Mouse (Mus musculus) midbrain, embryonic 11.5 days (tissue): ENCODE measurements around the gene Tie1. TPM values are rescaled to one million over a fixed set of nuclear protein-coding genes. Genes with fewer than 3 reads are reported as not detected.

Experiments used
- ATAC-seq: fragments of 200-750 bp; cut with Nextera tagmentation; 2 replicates; pipeline ENCODE4 v1.8.0; 2017; ENCODE audit warnings: moderate TSS enrichment, moderate library complexity; ENCODE audit not compliant: low FRiP score
- DNase-seq: peaks from one replicate; pipeline ENCODE4 v3.0.0; 2015; ENCODE audit warnings: low spot score; ENCODE audit errors: missing footprints
- H3K27ac ChIP-seq: fragments of 300-500 bp; sonication (generic); 2 replicates; pipeline ENCODE4 v1.5.1; 2014; ENCODE audit warnings: low read depth, low read length
- H3K27me3 ChIP-seq: fragments of 300-500 bp; sonication (generic); 2 replicates; pipeline ENCODE4 v1.6.1; 2014; ENCODE audit warnings: mild to moderate bottlenecking, low read length, moderate library complexity, mixed read lengths; ENCODE audit not compliant: control insufficient read depth, insufficient read depth
- H3K36me3 ChIP-seq: fragments of 300-500 bp; sonication (generic); 2 replicates; pipeline ENCODE4 v1.6.1; 2014; ENCODE audit warnings: mild to moderate bottlenecking, low read length, moderate library complexity, mixed read lengths; ENCODE audit not compliant: control insufficient read depth, insufficient read depth
- H3K4me1 ChIP-seq: fragments of 300-500 bp; sonication (generic); 2 replicates; pipeline ENCODE4 v1.6.1; 2014; ENCODE audit warnings: low read length; ENCODE audit not compliant: control insufficient read depth, insufficient read depth
- H3K4me2 ChIP-seq: fragments of 300-500 bp; sonication (generic); 2 replicates; pipeline ENCODE4 v1.6.1; 2014; ENCODE audit warnings: mild to moderate bottlenecking, moderate library complexity
- H3K4me3 ChIP-seq: fragments of 300-500 bp; sonication (generic); 2 replicates; pipeline ENCODE4 v1.5.1; 2014; ENCODE audit warnings: low read depth, low read length
- H3K9ac ChIP-seq: fragments of 300-500 bp; sonication (generic); 2 replicates; pipeline ENCODE4 v1.6.1; 2014; ENCODE audit warnings: low read length
- H3K9me3 ChIP-seq: fragments of 300-500 bp; sonication (generic); 2 replicates; pipeline ENCODE4 v1.6.1; 2016; ENCODE audit warnings: low read length; ENCODE audit not compliant: control insufficient read depth
- WGBS: fragments of 180-500 bp; shearing (Covaris S2); extraction: QIAGEN DNeasy Blood & Tissue Kit; methylation state at CpG from one replicate; pipeline ENCODE4 v1.1.7; 2014; 5-methylcytosine and 5-hydroxymethylcytosine counted together
- polyA plus RNA-seq: library from polyadenylated mRNA; unstranded; fragments of >200 nt; fragmentation: Nextera tagmentation; extraction: Ambion mirVana; gene quantifications from 2 replicates; pipeline ENCODE4 v1.2.1, GENCODE M21; 2014

Tie1 gene
- polyA plus RNA-seq, 1 experiment from 2014 or later, result 9.1 TPM

DNA sequence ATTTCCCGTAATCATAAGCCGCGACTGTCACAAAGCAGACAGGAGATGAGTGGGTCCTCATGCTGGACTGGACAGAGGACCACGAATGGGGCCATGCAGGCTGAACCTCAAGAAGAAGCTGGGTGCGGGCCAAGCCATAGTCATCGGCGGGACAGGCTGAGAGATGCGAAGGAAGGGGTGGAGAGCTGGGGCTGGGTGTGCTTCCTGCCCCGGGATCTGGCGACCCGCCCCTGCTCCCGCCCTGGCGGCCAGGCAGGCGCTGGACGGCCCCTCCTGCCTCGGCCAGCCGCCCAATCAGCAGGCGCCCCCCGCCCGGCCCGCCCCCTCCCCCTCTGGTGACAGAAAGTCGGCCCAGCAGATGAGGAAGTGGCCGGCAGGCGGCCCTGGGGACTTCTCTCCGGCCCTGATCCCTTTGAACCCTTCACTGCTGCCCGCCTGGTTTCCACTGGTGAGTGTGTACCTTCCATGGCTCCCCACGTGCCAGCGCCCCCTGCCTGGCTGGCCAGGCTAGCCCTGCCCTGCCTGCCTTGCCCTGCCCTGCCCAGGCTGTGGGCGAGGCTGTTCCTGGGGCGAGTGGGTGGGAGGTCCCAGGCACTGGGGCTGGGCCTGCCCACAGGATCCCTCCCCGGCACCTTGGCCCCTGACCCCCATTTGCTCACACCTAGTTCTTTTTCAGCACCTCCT, 62.0 kb downstream of the Tie1 start, which contains the start of gene Elovl1:
Gene Elovl1 (plus strand): TSS at position 326 of the 684 bp plus-strand sequence.
- peak; percentile 96 for ATAC-seq
- H3K9me3 ChIP-seq, result no peaks in the 10 kb centered on the region
- peak within 1 kb of the TSS; percentile 77 for H3K9ac ChIP-seq
- H3K27ac ChIP-seq, result peak within 1 kb of the TSS; percentile 54; the same call in 1 of the 2 replicates
- H3K4me2 ChIP-seq, result peak within 1 kb of the TSS; percentile 83
- DNase-seq, result peak; percentile 97
- H3K4me3 ChIP-seq, result peak within 1 kb of the TSS; percentile 58
- H3K27me3 ChIP-seq, result no peaks in the 10 kb centered on the region
- WGBS, result 0% methylated on average over 29 of the region's 31 CpGs
- peaks cover 17% of the 10 kb centered on the region for H3K4me1 ChIP-seq
- peaks cover 15% of the 10 kb centered on the region for H3K36me3 ChIP-seq

DNA sequence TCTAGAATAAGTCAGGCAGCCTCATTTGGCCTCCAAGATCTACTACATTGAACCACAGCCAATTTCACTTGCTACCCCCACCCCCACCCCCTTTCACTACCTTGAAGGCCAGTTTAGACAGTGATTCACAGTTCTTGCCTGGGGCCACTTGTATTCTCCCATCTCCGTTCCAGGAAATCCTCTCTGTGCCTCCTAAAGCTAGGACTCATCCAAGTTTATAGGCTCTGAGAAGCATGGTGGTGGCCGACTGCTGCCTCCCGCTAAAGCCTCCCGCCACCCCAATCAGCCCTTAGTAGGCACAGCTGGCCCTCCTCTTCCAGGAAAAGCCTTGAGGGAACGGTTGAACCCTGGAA, 62.5 kb downstream of the Tie1 start:
- WGBS, result 7% methylated on average over 5 of the region's 5 CpGs
- peaks cover 17% of the 10 kb centered on the region for H3K4me1 ChIP-seq
- no peak for ATAC-seq
- H3K27ac ChIP-seq, result no peak overlapping the region
- DNase-seq, result no peak
- no peaks in the 10 kb centered on the region for H3K27me3 ChIP-seq
- peak overlapping the region; percentile 83 for H3K4me2 ChIP-seq
- no peaks in the 10 kb centered on the region for H3K9me3 ChIP-seq
- peak overlapping the region; percentile 77 for H3K9ac ChIP-seq
- H3K36me3 ChIP-seq, result peaks cover 11% of the 10 kb centered on the region
- H3K4me3 ChIP-seq, result peak overlapping the region; percentile 58

DNA sequence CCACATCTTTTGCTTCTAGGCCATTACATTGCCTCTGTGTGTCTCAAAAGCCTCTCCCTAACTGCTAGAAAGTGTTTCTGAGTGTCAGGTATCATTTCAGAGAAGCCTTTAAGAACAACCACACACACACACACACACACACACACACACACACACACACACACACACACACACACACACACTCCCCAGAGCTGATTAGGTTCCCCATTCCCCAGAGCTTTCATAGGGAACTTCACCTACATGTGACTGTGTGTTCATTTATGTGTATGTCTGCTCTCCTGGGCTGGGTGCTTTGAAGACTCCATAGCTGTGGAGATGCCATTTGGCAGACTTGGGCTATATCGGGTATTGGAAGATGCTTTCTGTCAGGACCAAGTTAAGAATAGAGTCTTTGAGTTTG, 64.5 kb downstream of the Tie1 start:
- H3K36me3 ChIP-seq, result no peaks in the 10 kb centered on the region
- H3K4me1 ChIP-seq, result peaks cover 17% of the 10 kb centered on the region
- no peaks in the 10 kb centered on the region for H3K9me3 ChIP-seq
- no peak for ATAC-seq
- no peak overlapping the region for H3K4me3 ChIP-seq
- no peak for DNase-seq
- no peak overlapping the region for H3K4me2 ChIP-seq
- no peak overlapping the region for H3K27ac ChIP-seq
- no peaks in the 10 kb centered on the region for H3K27me3 ChIP-seq
- no peak overlapping the region for H3K9ac ChIP-seq
- 87% methylated on average over 1 of the region's 1 CpGs for WGBS

DNA sequence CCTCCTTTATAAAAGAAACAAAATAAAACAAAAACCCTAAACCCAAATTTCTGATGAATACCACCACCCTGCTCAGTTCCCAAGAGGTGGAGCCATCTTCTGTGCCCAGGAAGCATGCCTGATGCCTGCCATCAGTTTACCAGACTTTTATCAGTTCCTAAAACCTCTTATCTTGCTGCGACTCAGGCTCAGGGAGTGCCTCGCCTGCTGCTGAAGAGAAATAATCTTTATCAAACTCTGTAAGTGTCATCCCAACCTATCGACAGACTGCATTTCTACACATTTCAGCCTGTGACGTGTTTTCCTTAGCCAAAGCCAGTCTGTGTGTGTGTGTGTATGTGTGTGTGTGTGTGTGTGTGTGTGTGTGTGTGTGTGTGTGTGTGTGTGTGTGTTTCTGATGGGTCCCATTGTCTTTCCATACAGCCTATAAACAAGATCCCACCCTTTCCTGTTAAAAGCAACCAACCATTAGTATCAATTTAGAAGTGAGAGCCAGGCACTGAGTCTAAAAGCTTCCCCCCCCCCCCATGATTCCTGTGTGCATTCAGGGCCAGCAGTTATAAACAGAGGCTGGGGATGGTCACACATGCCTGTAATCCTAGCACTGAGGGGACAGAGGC, 65.2 kb downstream of the Tie1 start:
- Histone ChIP-seq H3K27ac (no peak overlapping the region), H3K36me3 (no peaks in the 10 kb centered on the region), H3K4me3 (no peak overlapping the region), H3K27me3 (no peaks in the 10 kb centered on the region), H3K9me3 (no peaks in the 10 kb centered on the region), H3K4me2 (no peak overlapping the region), H3K9ac (no peak overlapping the region), H3K4me1 (peaks cover 17% of the 10 kb centered on the region)
- WGBS, result 87% methylated on average over 4 of the region's 4 CpGs
- DNase-seq, result peak; percentile 21
- ATAC-seq, result no peak

DNA sequence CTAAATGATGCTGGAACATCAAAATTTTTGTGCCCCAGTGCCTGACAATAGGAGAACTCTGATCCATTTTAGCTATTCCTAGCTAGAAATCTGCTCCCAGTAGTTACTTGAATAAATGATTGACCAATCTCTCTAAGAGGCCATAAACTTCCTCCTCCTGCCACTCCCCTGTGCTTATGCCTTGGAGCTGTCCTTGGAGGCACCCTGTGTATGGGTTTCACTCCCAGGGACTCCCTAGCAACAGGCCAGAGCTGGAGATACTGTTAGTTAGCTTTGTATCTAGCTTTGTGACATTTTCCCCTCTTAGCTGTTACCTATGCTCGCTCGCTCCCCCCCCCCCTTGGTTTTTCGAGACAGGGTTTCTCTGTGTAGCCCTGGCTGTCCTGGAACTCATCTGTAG, 68.5 kb downstream of the Tie1 start:
- H3K36me3 ChIP-seq, result peaks cover 8% of the 10 kb centered on the region; the same call in 1 of the 2 replicates
- no peak overlapping the region for H3K9ac ChIP-seq
- H3K27ac ChIP-seq, result no peak overlapping the region
- no peaks in the 10 kb centered on the region for H3K9me3 ChIP-seq
- no peak for DNase-seq
- no peaks in the 10 kb centered on the region for H3K4me1 ChIP-seq
- no peaks in the 10 kb centered on the region for H3K27me3 ChIP-seq
- 92% methylated on average over 3 of the region's 3 CpGs for WGBS
- no peak overlapping the region for H3K4me3 ChIP-seq
- H3K4me2 ChIP-seq, result no peak overlapping the region
- ATAC-seq, result no peak

Other genes with a start within 250 kb of the Tie1 start
- gene Ptprf, start 198.7 kb downstream of the Tie1 start, polyA plus RNA-seq, result 60.1 and 63.5 TPM in 2 replicates
- gene Szt2, start 80.8 kb downstream of the Tie1 start, polyA plus RNA-seq, result 7.8 and 8.2 TPM in 2 replicates
- gene Med8, start 80.7 kb downstream of the Tie1 start, polyA plus RNA-seq, result 166 and 176 TPM in 2 replicates
- gene Elovl1, start 62.0 kb downstream of the Tie1 start, polyA plus RNA-seq, result 35.6 and 36.9 TPM in 2 replicates
- 305 and 337 TPM in 2 replicates for gene Cdc20, start 52.7 kb downstream of the Tie1 start, polyA plus RNA-seq
- gene Mpl, start 32.5 kb downstream of the Tie1 start, polyA plus RNA-seq, result 1.4 and 1.6 TPM in 2 replicates
- gene 2610528J11Rik, start 36.9 kb upstream of the Tie1 start, polyA plus RNA-seq, result 0.42 and 0.46 TPM in 2 replicates
- 0.11 and 0.22 TPM in 2 replicates for gene Tmem125, start 54.0 kb upstream of the Tie1 start, polyA plus RNA-seq
- gene Cfap57, start 130.7 kb upstream of the Tie1 start, polyA plus RNA-seq, result 1.0 and 1.2 TPM in 2 replicates
- 183 and 197 TPM in 2 replicates for gene Ebna1bp2, start 130.7 kb upstream of the Tie1 start, polyA plus RNA-seq
- not detected in 2 replicates for gene Olfr62, start 168.9 kb upstream of the Tie1 start, polyA plus RNA-seq
- not detected in 2 replicates for gene Olfr1342, start 202.7 kb upstream of the Tie1 start, polyA plus RNA-seq
- gene Olfr1341, start 213.5 kb upstream of the Tie1 start, polyA plus RNA-seq, result not detected in 2 replicates
- gene Olfr1340, start 230.1 kb upstream of the Tie1 start, polyA plus RNA-seq, result not detected in 2 replicates
- gene Olfr1339, start 242.1 kb upstream of the Tie1 start, polyA plus RNA-seq, result not detected in 2 replicates